Mouse (Mus musculus) myocyte (in vitro differentiated cells): ENCODE data around the gene Fam3a. TPM values are rescaled to one million over a fixed set of nuclear protein-coding genes. Genes with fewer than 3 reads are reported as not detected.
A peak's percentile ranks its signal among the peaks of the same experiment; 100 is the strongest.
"Not testable (repeated sequence)": the region's sequence is repeated elsewhere in the genome, so short reads cannot be mapped to it uniquely, and the experiment has no call there.

Experiments
- H3K27me3 ChIP-seq: one replicate; pipeline ENCODE4 v1.6.1; 2011; ENCODE audit not compliant: control insufficient read depth, insufficient read depth, insufficient read length
- H3K36me3 ChIP-seq: one replicate; pipeline ENCODE4 v1.6.1; 2011; ENCODE audit not compliant: control insufficient read depth, insufficient read depth
- H3K4me2 ChIP-seq: one replicate; pipeline ENCODE4 v1.6.1; 2011; ENCODE audit warnings: low read depth, control low read depth
- H3K4me3 ChIP-seq: one replicate; pipeline ENCODE4 v1.5.1; 2011; ENCODE audit warnings: mild to moderate bottlenecking, control low read depth, moderate library complexity
- H3K79me2 ChIP-seq: one replicate; pipeline ENCODE4 v1.6.1; 2011; ENCODE audit not compliant: control insufficient read depth, insufficient read depth
- H3ac ChIP-seq: one replicate; pipeline ENCODE4 v1.6.1; 2011; ENCODE audit not compliant: control insufficient read depth, insufficient read length
- CEBPB ChIP-seq: IDR thresholded peaks from 2 replicates; pipeline ENCODE4 v1.6.1; 2011; ENCODE audit warnings: mild to moderate bottlenecking, moderate library complexity; ENCODE audit not compliant: poor library complexity, insufficient read depth, severe bottlenecking
- E2F4 ChIP-seq: IDR thresholded peaks from one replicate; pipeline ENCODE4 v1.6.1; 2011; ENCODE audit warnings: mild to moderate bottlenecking, control low read depth, moderate library complexity; ENCODE audit not compliant: insufficient read depth
- MAX ChIP-seq: IDR thresholded peaks from one replicate; pipeline ENCODE4 v1.6.1; 2011; ENCODE audit warnings: low read depth, mild to moderate bottlenecking, control low read depth
- MYOD1 ChIP-seq, 3 experiments: IDR thresholded peaks; one replicate each; pipeline ENCODE4 v1.6.1; 2011; ENCODE audit warnings: control low read depth in 2 of 3, low read depth in 2 of 3, mild to moderate bottlenecking in 2 of 3, moderate library complexity in 1 of 3; ENCODE audit not compliant: insufficient read length in 2 of 3, control insufficient read depth in 1 of 3
- MYOG ChIP-seq, 3 experiments: IDR thresholded peaks; one replicate each; pipeline ENCODE4 v1.6.1; 2011; ENCODE audit warnings: control low read depth in 2 of 3, low read depth in 2 of 3, mild to moderate bottlenecking in 2 of 3; ENCODE audit not compliant: insufficient read length in 2 of 3, control insufficient read depth in 1 of 3, insufficient read depth in 1 of 3
- POLR2A ChIP-seq: IDR thresholded peaks from one replicate; pipeline ENCODE4 v1.6.1; 2011; ENCODE audit warnings: low read depth, mild to moderate bottlenecking, control low read depth, moderate library complexity; ENCODE audit not compliant: insufficient read length
- POLR2AphosphoS2 ChIP-seq: IDR thresholded peaks from one replicate; pipeline ENCODE4 v1.6.1; 2011; ENCODE audit warnings: low read depth, control low read depth; ENCODE audit not compliant: insufficient read length
- REST ChIP-seq: IDR thresholded peaks from one replicate; pipeline ENCODE4 v1.6.1; 2011; ENCODE audit warnings: mild to moderate bottlenecking, control low read depth, moderate library complexity; ENCODE audit not compliant: insufficient read depth, insufficient read length
- SRF ChIP-seq: IDR thresholded peaks from one replicate; pipeline ENCODE4 v1.6.1; 2011; ENCODE audit warnings: low read depth; ENCODE audit not compliant: control insufficient read depth, insufficient read length
- TCF12 ChIP-seq: IDR thresholded peaks from one replicate; pipeline ENCODE4 v1.6.1; 2011; ENCODE audit warnings: mild to moderate bottlenecking, control low read depth; ENCODE audit not compliant: poor library complexity, insufficient read depth, severe bottlenecking
- TCF3 ChIP-seq: IDR thresholded peaks from one replicate; pipeline ENCODE4 v1.6.1; 2011; ENCODE audit warnings: low read depth, control low read depth; ENCODE audit not compliant: insufficient read length
- USF1 ChIP-seq: IDR thresholded peaks from one replicate; pipeline ENCODE4 v1.6.1; 2011; ENCODE audit warnings: low read depth, mild to moderate bottlenecking, control low read depth, moderate library complexity
- polyA plus RNA-seq: library from polyadenylated mRNA; unstranded; fragments of >200 nt; fragmentation: generic; extraction: Trizol; gene quantifications from one replicate; pipeline ENCODE4 v1.2.1, GENCODE M21; 2012; ENCODE audit warnings: missing spikeins

Gene Fam3a
- polyA plus RNA-seq, 1 experiment = 19.5 TPM

- TF ChIP-seq REST (no peak), POLR2AphosphoS2 (no peak), MAX (no peak), USF1 (no peak), POLR2A (no peak), CEBPB (no peak), MYOG (IDR thresholded peaks at IDR 0.05; ENCODE audit: control insufficient read depth in 1 of 3, insufficient read depth in 1 of 3, insufficient read length in 2 of 3, low read depth in 2 of 3) (no peak), TCF12 (no peak), MYOD1 (IDR thresholded peaks at IDR 0.05; ENCODE audit: control insufficient read depth in 1 of 3, insufficient read length in 2 of 3, low read depth in 2 of 3) (no peak), SRF (no peak), E2F4 (no peak), TCF3 (no peak)
- Histone ChIP-seq H3K27me3 (no peaks in the 10 kb centered on the region), H3K79me2 (peaks cover 7% of the 10 kb centered on the region), H3K36me3 (no peaks in the 10 kb centered on the region), H3K4me2 (peak overlapping the region; percentile 73), H3ac (peak overlapping the region; percentile 33), H3K4me3 (peak overlapping the region; percentile 60)
Measured at GRCm38 (mm10) chrX:74367512-74367911, 25.6 kb downstream of the Fam3a start.

DNA sequence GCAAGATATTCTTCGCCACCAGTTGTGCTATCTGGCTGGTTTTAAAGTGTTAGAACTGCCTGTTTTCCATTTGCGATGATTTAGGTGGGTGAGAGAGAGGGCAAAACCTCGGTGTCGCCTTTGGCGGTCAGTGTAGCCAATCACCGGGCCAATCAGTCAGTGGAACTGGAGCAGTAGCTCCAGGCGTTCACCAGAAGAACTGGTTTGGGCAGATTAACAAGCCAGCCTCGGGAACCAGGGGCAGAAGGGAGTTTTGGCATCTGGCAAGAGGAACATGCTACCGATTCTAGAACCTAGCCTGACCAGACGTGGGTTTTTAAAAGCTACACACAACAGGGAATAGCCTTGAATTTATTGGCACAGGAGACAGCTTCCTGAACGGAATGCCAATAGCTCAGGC, 33.9 kb downstream of the Fam3a start:
- TF ChIP-seq TCF12 (no peak), USF1 (no peak), MYOD1 (IDR thresholded peaks at IDR 0.05; ENCODE audit: control insufficient read depth in 1 of 3, insufficient read length in 2 of 3, low read depth in 2 of 3) (no peak), MYOG (IDR thresholded peaks at IDR 0.05; ENCODE audit: control insufficient read depth in 1 of 3, insufficient read depth in 1 of 3, insufficient read length in 2 of 3, low read depth in 2 of 3) (no peak), REST (no peak), POLR2AphosphoS2 (no peak), SRF (no peak), CEBPB (no peak), POLR2A (no peak), E2F4 (no peak), TCF3 (no peak)
- H3K27me3 ChIP-seq = no peaks in the 10 kb centered on the region
- no peaks in the 10 kb centered on the region for H3K36me3 ChIP-seq
- no peak overlapping the region for H3K4me2 ChIP-seq
- H3K79me2 ChIP-seq = no peaks in the 10 kb centered on the region
- H3ac ChIP-seq = no peak overlapping the region
- no peak overlapping the region for H3K4me3 ChIP-seq

DNA sequence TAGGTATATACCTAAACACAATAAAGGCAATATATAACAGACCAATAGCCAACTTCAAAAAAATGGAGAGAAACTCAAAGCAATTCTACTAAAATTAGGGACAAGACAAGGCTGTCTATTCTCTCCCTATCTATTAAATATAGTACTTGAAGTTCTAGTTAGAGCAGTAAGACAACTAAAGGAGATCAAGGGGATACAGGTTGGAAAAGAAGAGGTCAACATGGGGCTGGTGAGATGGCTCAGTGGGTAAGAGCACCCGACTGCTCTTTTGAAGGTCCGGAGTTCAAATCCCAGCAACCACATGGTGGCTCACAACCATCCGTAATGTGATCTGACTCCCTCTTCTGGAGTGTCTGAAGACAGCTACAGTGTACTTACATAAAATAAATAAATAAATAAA, 36.0 kb downstream of the Fam3a start:
- H3K4me2 ChIP-seq, H3ac ChIP-seq, H3K79me2 ChIP-seq, H3K36me3 ChIP-seq, H3K27me3 ChIP-seq, H3K4me3 ChIP-seq: not testable (repeated sequence)

DNA sequence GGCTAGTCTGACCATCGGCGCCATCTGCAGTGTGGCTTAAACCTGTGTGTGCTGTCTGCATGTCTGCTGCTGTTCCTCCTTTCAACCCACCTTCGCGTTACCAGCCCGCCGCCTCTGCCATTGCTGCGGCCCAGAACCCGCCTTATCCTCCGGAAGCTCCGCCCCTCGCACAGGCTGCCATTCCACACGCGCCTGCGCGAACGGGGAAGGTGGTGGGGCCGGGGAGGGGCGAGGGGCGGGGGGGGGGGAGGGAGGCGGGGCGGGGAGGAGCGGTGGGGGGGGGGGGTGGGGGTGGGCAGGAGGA, 39.7 kb downstream of the Fam3a start, which contains the start of gene Lage3:
Lage3 (minus strand) TSS at position 152 of the 304 bp plus-strand sequence.
- Histone ChIP-seq H3K4me2 (peak within 1 kb of the TSS; percentile 60), H3K4me3 (peak within 1 kb of the TSS; percentile 43), H3K27me3 (no peaks in the 10 kb centered on the region), H3K79me2 (peaks cover 5% of the 10 kb centered on the region), H3K36me3 (no peaks in the 10 kb centered on the region), H3ac (no peak within 1 kb of the TSS)
- TF ChIP-seq POLR2AphosphoS2 = peak; percentile 80
- TF ChIP-seq POLR2A = peak; percentile 78
- TF ChIP-seq MAX = no peak

DNA sequence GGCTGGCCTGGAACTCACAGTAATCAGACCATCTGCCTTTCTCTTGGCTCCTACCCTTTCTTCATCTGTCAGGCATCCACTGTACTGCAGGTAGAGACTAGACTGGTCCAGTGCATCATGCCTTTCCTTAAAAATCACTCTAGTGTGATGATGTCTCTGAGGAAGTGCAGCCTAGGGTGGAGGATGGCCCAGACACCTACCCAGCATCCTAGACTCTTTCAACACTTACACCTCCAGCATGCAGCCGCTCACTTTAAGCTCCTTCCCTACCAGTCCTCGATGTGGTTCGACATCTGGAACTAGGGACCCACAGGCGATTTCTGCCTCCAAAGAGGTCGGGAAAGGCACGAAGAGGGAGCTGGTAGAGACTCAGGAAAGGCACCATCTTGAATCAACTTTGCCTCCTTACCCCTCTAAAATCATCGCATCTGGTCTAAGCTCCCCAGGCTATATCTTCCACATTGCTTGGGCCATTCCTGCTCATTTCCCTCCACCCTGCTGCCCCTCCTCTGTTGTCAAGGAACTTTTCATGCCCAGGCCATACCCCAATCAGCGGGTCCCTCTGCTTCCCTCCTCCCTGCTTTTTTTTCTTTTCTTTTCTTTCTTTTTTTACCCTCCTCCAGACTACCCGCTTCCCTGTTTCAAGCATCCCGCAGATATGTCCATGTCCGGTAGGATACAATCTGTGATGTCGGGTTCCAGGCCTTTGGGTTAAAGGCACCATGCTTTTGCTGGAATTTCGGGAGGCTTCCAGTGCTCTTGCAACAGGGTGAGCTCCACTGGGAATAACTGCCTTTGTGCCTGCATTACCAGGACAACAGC, 40.2 kb downstream of the Fam3a start:
- Histone ChIP-seq H3K79me2 (peaks cover 5% of the 10 kb centered on the region), H3K36me3 (no peaks in the 10 kb centered on the region), H3K4me2 (peak overlapping the region; percentile 60), H3K4me3 (peak overlapping the region; percentile 43), H3K27me3 (no peaks in the 10 kb centered on the region), H3ac (no peak overlapping the region)
- TF ChIP-seq TCF12 (no peak), CEBPB (no peak), TCF3 (no peak), MAX (no peak), USF1 (no peak), POLR2A (no peak), POLR2AphosphoS2 (no peak), SRF (no peak), REST (no peak), MYOG (IDR thresholded peaks at IDR 0.05; ENCODE audit: control insufficient read depth in 1 of 3, insufficient read depth in 1 of 3, insufficient read length in 2 of 3, low read depth in 2 of 3) (no peak), MYOD1 (IDR thresholded peaks at IDR 0.05; ENCODE audit: control insufficient read depth in 1 of 3, insufficient read length in 2 of 3, low read depth in 2 of 3) (no peak), E2F4 (no peak)

Other genes starting within 250 kb of the Fam3a start
- gene Tex28, start 225.4 kb downstream of the Fam3a start, polyA plus RNA-seq = not detected
- gene Tktl1, start 216.0 kb downstream of the Fam3a start, polyA plus RNA-seq = not detected
- gene Flna, start 143.5 kb downstream of the Fam3a start, polyA plus RNA-seq = 545 TPM
- gene Emd, start 138.6 kb downstream of the Fam3a start, polyA plus RNA-seq = 67.1 TPM
- gene Rpl10, start 122.5 kb downstream of the Fam3a start, polyA plus RNA-seq = 2,470 TPM
- gene Taz, start 111.4 kb downstream of the Fam3a start, polyA plus RNA-seq = 28.2 TPM
- gene Dnase1l1, start 110.9 kb downstream of the Fam3a start, polyA plus RNA-seq = 17.0 TPM
- 178 TPM for gene Atp6ap1, start 96.2 kb downstream of the Fam3a start, polyA plus RNA-seq
- 83.9 TPM for gene Gdi1, start 88.3 kb downstream of the Fam3a start, polyA plus RNA-seq
- 62.2 TPM for gene Fam50a, start 80.2 kb downstream of the Fam3a start, polyA plus RNA-seq
- 12.8 TPM for gene Plxna3, start 64.2 kb downstream of the Fam3a start, polyA plus RNA-seq
- gene Lage3, start 39.7 kb downstream of the Fam3a start, polyA plus RNA-seq = 41.6 TPM
- 51.5 TPM for gene Ubl4a, start 20.1 kb downstream of the Fam3a start, polyA plus RNA-seq
- 11.2 TPM for gene Slc10a3, start 19.9 kb downstream of the Fam3a start, polyA plus RNA-seq
- 24.7 TPM for gene Ikbkg, start within 50 bp of the Fam3a start, polyA plus RNA-seq
- 62.2 TPM for gene G6pdx, start 35.9 kb upstream of the Fam3a start, polyA plus RNA-seq
- gene Gm6880, start 88.1 kb upstream of the Fam3a start, polyA plus RNA-seq = not detected
- gene Olfr1326-ps1, start 181.6 kb upstream of the Fam3a start, polyA plus RNA-seq = not detected
- not detected for gene Olfr1325, start 199.4 kb upstream of the Fam3a start, polyA plus RNA-seq